Mouse (Mus musculus) T-cell, adult 2 months (primary cell): Measurements from ENCODE around the gene Hspbp1.
A peak's percentile ranks its signal among the peaks of the same experiment; 100 is the strongest.

Experiments
- DNase-seq: peaks from one replicate; pipeline ENCODE4 v3.0.0; 2022; ENCODE audit warnings: low spot score

The Hspbp1 gene

DNA sequence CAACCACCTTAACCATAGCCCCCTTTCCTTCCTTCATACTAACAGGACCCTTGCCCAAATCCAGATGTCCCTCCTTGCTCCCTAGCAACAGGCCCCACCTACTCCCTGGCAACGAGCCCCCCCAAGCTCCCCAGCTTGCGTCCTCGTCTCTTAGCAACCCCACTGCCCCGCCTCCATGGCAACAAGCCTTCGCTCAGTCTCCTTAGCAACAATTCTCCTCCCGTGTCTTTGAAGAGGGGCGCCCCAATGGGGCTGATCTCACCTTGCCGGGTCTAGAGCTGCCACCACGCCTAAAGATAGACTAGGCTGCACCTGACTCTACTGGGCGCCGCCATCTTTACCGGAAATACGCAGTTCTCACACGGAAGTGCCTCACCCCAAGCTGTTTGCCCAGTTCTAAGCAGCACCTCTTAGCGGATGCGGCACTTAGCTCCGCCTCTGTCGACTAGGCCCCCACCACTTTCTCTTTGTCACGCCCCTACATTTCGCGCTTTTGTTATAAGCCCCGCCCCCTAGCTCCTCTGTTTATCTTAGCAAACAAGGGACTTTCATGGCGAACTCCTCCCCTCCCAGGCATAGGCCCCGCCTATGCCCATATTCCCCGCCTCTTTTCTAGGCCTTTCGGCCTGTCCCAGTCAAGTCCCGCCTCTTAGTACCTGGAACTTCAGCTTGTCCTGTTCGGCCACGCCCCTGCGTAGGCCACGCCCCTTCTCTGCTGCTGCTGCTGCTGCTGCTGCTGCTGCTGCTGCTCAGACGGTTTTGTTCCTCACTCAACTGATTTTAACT lies at the start of gene Hspbp1:
TSS of gene Hspbp1 (minus strand) at position 437 of the 786 bp plus-strand sequence.
- DNase-seq: peak; percentile 98

- no peak for DNase-seq
Measured at GRCm38 (mm10) chr7:4732968-4733392, 48.1 kb upstream of the Hspbp1 start.

DNA sequence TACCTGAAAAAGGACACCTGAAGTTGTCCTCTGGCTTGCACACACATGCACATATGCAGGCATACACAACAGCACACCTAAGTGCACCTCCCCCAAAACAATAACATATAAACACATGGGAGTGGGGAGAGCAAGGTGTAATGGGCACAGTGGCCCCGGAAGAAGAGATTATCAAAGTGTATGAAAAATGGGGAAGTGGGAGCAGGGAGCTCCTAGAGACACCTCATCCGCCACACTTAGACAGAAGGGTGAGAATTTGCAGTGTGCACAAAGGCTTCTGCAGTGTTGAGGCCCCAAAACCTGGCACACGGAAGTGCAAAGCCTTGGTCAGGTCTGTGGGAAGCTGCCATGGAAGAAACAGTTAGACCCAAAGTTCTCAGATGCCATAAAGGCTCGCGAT lies 46.2 kb upstream of the Hspbp1 start:
- no peak for DNase-seq

DNA sequence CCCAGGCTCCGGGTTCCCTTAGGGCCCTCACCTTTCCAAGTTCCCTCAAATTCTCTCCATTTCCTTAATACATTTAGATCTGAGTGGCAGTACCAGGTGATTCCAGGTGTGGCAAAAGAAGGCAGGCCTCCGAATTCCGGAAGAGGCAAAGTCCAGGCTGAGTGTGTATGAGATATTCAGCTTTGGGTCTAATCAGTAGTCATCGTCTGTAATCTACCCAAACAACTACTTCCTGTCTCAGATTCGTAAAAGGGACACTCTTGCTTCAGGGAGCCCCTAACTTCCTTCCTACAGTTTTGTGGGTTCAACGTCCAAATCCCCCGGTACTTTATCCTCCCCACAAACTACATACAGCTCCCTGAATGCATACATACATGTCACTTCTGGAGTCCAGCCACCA lies 40.3 kb upstream of the Hspbp1 start, which contains the start of gene Tmem150b:
TSS of gene Tmem150b (minus strand) at position 81 of the 400 bp plus-strand sequence.
- DNase-seq: no peak

- no peak for DNase-seq
Measured at GRCm38 (mm10) chr7:4724359-4724758, 39.5 kb upstream of the Hspbp1 start.

DNA sequence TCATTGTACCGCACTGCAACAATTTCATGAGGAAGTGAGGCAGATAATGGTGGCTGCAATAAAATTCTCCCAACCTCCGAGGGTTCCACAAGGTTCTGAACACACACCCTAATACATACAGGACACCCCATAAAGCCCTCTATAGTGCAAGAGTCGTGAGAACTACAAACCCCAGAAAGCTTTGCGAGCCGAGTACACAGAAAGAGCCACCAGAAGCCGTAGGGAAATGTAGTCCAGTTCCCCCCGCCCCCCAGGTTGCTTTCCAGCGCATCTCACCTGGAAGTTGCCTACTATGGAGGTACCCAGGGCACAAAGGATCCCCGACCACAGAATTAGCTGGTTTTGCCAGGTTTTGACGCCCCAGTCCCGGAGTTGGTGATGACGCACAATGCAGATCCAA lies 38.6 kb upstream of the Hspbp1 start:
- DNase-seq: peak; percentile 17

- DNase-seq: no peak
Measured at GRCm38 (mm10) chr7:4719276-4719675, 34.4 kb upstream of the Hspbp1 start.

- DNase-seq: no peak
Measured at GRCm38 (mm10) chr7:4716955-4717354, 32.1 kb upstream of the Hspbp1 start.

DNA sequence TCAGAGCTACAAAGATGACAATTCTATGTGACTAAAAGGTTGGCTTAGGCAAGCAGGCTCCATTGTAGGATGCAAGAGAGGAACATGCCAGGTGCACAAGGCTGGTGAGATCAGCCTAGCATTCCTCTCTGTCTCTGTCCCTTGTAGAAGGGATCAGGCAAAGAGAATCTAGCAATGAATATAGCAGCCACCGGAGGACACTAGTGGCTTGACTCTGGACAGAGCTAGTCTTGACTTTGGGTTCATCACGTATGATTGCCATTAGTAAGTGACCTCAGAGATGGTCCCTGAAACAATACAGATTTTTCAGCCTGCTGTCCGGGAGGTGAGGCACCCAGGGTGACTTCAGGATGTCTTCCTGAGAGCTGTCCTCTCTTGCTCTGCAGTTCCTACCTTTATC lies 27.7 kb upstream of the Hspbp1 start:
- no peak for DNase-seq

- peak; percentile 25 for DNase-seq
Measured at GRCm38 (mm10) chr7:4705098-4705497, 20.2 kb upstream of the Hspbp1 start.

GRCm38 (mm10) chr7:4703195-4703594 lies 18.3 kb upstream of the Hspbp1 start:
- no peak for DNase-seq

GRCm38 (mm10) chr7:4702334-4702733 lies 17.5 kb upstream of the Hspbp1 start:
- DNase-seq: no peak

- no peak for DNase-seq
Measured at GRCm38 (mm10) chr7:4693004-4693403, 8.1 kb upstream of the Hspbp1 start.

- no peak for DNase-seq
Measured at GRCm38 (mm10) chr7:4690951-4691653, 6.2 kb upstream of the Hspbp1 start.

DNA sequence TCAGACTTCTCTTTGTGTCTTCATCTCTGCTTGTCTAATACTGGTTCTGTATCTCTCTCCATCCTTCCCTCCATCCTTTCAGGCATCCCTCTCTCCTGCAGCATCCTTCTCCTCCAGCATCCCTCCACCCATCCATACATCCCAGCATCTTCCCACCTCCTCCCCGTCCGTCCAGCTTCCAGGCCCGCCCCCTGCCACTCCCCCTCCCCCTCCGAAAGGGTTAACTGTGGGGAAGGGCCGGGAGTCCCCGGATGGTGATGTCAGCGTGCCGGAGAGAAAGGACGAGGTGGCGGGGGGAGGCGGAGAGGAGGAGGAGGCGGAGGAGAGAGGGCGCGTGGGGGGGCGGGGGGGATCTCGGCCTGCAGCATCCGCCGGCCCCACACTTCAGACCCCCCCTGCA lies 5.5 kb upstream of the Hspbp1 start, which contains the start of gene Brsk1:
TSS of gene Brsk1 (plus strand) at position 218 of the 400 bp plus-strand sequence.
- no peak for DNase-seq

DNA sequence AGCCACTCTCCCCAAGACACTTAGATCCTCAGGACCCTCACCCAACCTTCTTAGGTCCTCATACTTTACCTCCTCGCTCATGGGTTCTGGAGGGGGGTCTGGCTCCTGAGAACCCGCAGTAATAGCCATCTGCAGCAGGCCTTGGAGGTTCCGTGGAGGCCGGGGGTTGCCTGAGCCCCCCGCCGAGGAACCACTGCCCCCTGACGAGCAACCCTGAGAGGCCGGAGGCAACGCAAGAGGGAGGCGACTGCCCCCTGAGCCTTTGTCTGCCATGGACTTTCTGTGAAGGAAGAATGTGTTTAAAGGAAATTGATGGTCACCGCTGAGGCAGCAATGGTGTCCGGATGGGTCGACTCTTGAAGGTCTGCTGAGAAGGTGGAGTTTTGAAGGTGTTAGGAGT lies 665 bp downstream of the Hspbp1 start:
- no peak for DNase-seq

GRCm38 (mm10) chr7:4683307-4683706 lies 1.6 kb downstream of the Hspbp1 start:
- no peak for DNase-seq

DNA sequence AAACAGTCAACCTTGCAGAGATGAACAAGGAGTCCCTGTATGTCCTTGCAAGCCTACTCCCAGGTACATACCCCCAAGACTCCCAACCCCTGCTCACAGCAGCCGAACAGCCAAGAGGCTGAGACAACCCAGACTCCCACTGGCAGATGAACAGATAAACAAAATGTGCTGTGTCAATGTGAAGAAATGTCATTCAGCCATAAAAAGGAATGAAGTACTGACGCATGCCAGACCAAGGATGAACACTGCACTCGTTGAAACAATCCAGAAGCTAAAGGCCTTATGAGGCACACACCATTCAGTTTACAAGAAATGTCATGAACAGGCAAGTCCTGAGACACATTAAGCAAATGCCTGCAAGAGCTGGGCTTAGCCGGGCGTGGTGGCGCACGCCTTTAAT lies 9.7 kb downstream of the Hspbp1 start:
- DNase-seq: no peak

DNA sequence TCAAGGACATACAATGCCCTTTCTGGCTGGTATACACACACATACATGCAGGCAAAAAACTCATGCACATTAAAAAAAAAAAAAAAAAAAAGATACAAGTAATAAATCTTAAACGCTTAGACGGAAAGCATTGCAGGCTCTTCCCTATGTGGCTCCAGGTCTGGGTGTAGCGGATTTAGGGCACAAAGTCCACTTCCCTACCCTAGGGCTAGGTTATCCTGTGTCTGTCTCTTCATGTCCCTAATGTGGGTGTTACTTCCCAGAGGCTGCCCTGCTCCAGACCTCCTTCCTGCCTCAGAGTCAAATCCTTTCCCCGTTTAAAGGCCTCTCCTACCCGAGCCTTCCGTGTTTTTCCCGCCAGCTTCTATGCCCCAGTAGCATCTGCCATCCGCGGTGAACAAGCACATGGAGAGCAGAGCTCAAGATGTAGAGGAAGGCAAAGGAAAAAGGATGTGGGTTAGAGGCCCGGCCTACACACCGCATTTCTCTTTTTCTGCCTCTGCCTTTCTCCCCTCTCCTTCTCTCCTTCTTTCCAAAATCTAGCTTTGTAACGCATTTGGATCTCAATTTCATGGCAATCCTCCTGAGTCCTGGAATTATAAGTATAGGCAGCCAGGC lies 10.6 kb downstream of the Hspbp1 start:
- peak; percentile 37 for DNase-seq

DNA sequence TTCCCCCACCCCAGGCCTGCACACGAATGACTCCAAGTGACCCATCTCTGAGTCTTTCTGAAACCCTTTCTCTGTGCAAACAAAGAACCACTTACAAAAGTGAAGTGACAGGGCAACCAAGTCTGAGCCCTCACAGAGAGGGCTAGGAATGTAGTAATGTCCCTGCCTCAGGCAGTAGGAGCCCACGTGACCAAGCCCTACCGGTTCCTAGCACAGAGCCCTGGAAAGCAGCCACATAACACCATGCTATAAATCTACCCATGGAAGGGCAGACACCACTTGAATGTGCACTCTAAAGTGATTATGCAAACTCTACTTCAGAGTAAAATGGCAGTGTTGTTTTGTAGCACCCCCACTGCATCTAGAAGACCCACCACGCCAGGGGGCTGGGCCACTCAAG lies 12.9 kb downstream of the Hspbp1 start:
- no peak for DNase-seq

- DNase-seq: no peak
Measured at GRCm38 (mm10) chr7:4670655-4671255, 14.1 kb downstream of the Hspbp1 start.

- no peak for DNase-seq
Measured at GRCm38 (mm10) chr7:4669156-4669555, 15.7 kb downstream of the Hspbp1 start.
